Mouse (Mus musculus) CH12F3 (cell line): ENCODE data around the gene Dda1.
"Not testable (repeated sequence)": the region's sequence is repeated elsewhere in the genome, so short reads cannot be mapped to it uniquely, and the experiment has no call there.

ENCODE experiments used
- in situ Hi-C: fragments of 300-500 bp; cut with MboI; formaldehyde crosslinking; loops from 2 replicates; pipeline ENCODE4 v1.14.3; 2020; ENCODE audit warnings: low sequenced_read_pairs

The Dda1 gene

GRCm38 (mm10) chr8:71468916-71469315, at the start of gene Dda1:
Dda1 (plus strand) TSS chr8:71469199.
- in situ Hi-C loops: no loop called here

- in situ Hi-C loops: no loop called here
Measured at GRCm38 (mm10) chr8:71422121-71422520, 46.9 kb upstream of the Dda1 start.

- in situ Hi-C loops: not testable (repeated sequence)
Measured at GRCm38 (mm10) chr8:71432935-71433334, 36.1 kb upstream of the Dda1 start.

- in situ Hi-C loops: no loop called here
Measured at GRCm38 (mm10) chr8:71437041-71437440, 32.0 kb upstream of the Dda1 start.

- in situ Hi-C loops: no loop called here
Measured at GRCm38 (mm10) chr8:71441404-71441803, 27.6 kb upstream of the Dda1 start.

- in situ Hi-C loops: no loop called here
Measured at GRCm38 (mm10) chr8:71445096-71445495, 23.9 kb upstream of the Dda1 start.

GRCm38 (mm10) chr8:71451337-71451736, 17.7 kb upstream of the Dda1 start:
- in situ Hi-C loops: no loop called here

GRCm38 (mm10) chr8:71451777-71452176, 17.2 kb upstream of the Dda1 start:
- in situ Hi-C loops: no loop called here

- in situ Hi-C loops: no loop called here
Measured at GRCm38 (mm10) chr8:71452669-71453068, 16.3 kb upstream of the Dda1 start.

- in situ Hi-C loops: no loop called here
Measured at GRCm38 (mm10) chr8:71454668-71455067, 14.3 kb upstream of the Dda1 start.

GRCm38 (mm10) chr8:71456906-71457305, 12.1 kb upstream of the Dda1 start:
- in situ Hi-C loops: no loop called here

GRCm38 (mm10) chr8:71457659-71458270, 11.2 kb upstream of the Dda1 start:
- in situ Hi-C loops: no loop called here

- in situ Hi-C loops: no loop called here
Measured at GRCm38 (mm10) chr8:71460716-71461115, 8.3 kb upstream of the Dda1 start.

- in situ Hi-C loops: no loop called here
Measured at GRCm38 (mm10) chr8:71461152-71461840, 7.7 kb upstream of the Dda1 start.

GRCm38 (mm10) chr8:71462191-71462590, 6.8 kb upstream of the Dda1 start:
- in situ Hi-C loops: no loop called here

GRCm38 (mm10) chr8:71462786-71463185, 6.2 kb upstream of the Dda1 start:
- in situ Hi-C loops: no loop called here

- in situ Hi-C loops: no loop called here
Measured at GRCm38 (mm10) chr8:71463188-71464033, 5.6 kb upstream of the Dda1 start, which contains the start of gene Abhd8. Abhd8 (minus strand) TSS chr8:71463655.

GRCm38 (mm10) chr8:71464513-71465500, 4.2 kb upstream of the Dda1 start, which contains the start of gene Mrpl34:
Mrpl34 (plus strand) TSS chr8:71464959.
- in situ Hi-C loops: no loop called here

GRCm38 (mm10) chr8:71465733-71466132, 3.3 kb upstream of the Dda1 start:
- in situ Hi-C loops: no loop called here

- in situ Hi-C loops: no loop called here
Measured at GRCm38 (mm10) chr8:71466198-71466597, 2.8 kb upstream of the Dda1 start.
